Mouse (Mus musculus) heart, adult 2 months (tissue): Measurements from ENCODE around the gene Vmn1r107. TPM values are rescaled to one million over a fixed set of nuclear protein-coding genes. Genes with fewer than 3 reads are reported as not detected.
"Not testable (repeated sequence)": the region's sequence is repeated elsewhere in the genome, so short reads cannot be mapped to it uniquely, and the experiment has no call there.

Source experiments
- DNase-seq, 2 experiments: peaks; one replicate each; pipeline ENCODE4 v3.0.0; 2021
- H3K27ac ChIP-seq: fragments of 200-600 bp; 2 replicates; pipeline ENCODE4 v1.8.1; 2022
- H3K27me3 ChIP-seq: fragments of 200-500 bp; 2 replicates; pipeline ENCODE4 v1.6.1; 2012; ENCODE audit warnings: mild to moderate bottlenecking, low read length, inconsistent platforms, mixed read lengths; ENCODE audit not compliant: control insufficient read depth, insufficient read depth
- H3K36me3 ChIP-seq: fragments of 200-500 bp; 2 replicates; pipeline ENCODE4 v1.6.1; 2012; ENCODE audit warnings: low read length, inconsistent platforms; ENCODE audit not compliant: control insufficient read depth, insufficient read depth
- H3K4me1 ChIP-seq: fragments of 200-500 bp; 2 replicates; pipeline ENCODE4 v1.6.1; 2011; ENCODE audit warnings: low read length; ENCODE audit not compliant: control insufficient read depth, insufficient read depth
- H3K4me3 ChIP-seq: fragments of 200-600 bp; 2 replicates; pipeline ENCODE4 v1.8.1; 2022
- H3K79me2 ChIP-seq: fragments of 200-500 bp; replicated peaks from 2 replicates; pipeline ENCODE4 v1.6.1; 2012; ENCODE audit warnings: mild to moderate bottlenecking, inconsistent platforms, low read length, moderate library complexity, mixed read lengths; ENCODE audit not compliant: control insufficient read depth, insufficient read depth
- H3K9ac ChIP-seq: fragments of 200-500 bp; 2 replicates; pipeline ENCODE4 v1.6.1; 2012; ENCODE audit warnings: low read depth, mild to moderate bottlenecking, control low read depth, inconsistent platforms, low read length, mixed read lengths
- WGBS: fragments of 180-500 bp; shearing (Covaris S2); methylation state at CpG from one replicate; pipeline ENCODE4 v1.1.7; 2018; 5-methylcytosine and 5-hydroxymethylcytosine counted together
- intact Hi-C: fragments of 180-260 bp; cut with DNase I; formaldehyde crosslinking; loops from one replicate; pipeline ENCODE4 v1.15.1; 2025
- long read RNA-seq: library from polyadenylated mRNA; stranded (forward); transcript quantifications from one replicate; pipeline ENCODE4 v2.0.0, GENCODE M21; 2021
- polyA plus RNA-seq: library from polyadenylated mRNA; depleted of rRNA; stranded (reverse); fragments of >200 nt; gene quantifications from 2 replicates; pipeline ENCODE4 v1.2.3, GENCODE M21; 2012; rRNA removed
- total RNA-seq, 2 experiments: library from RNA; stranded (reverse); gene quantifications; 2 replicates each; pipeline ENCODE4 v1.2.3; 2021

Vmn1r107 gene
- total RNA-seq (not detected), polyA plus RNA-seq (not detected in 2 replicates)
- long read RNA-seq: 0 reads

DNA sequence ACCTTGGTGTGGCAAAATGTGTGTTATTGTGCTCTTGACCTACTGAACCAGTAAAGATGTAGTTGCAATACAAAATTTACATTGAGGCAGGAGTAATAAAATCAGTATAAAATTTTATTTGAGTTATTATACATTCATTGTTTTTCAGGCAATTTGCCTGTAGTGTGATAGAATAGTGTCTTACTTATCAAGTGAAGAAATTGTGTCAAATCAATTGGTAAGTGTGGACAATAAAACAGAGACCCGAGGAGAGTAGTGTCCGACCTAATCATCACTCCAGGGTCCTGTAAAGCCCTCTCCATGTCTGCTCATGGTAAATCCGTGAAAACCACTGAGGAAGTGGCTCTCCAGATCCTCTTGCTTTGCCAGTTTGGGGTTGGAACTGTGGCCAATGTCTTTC lies at the start of gene Vmn1r107:
Gene Vmn1r107, plus strand, starts transcription at position 301 of the 400 bp plus-strand sequence.
- H3K36me3 ChIP-seq, H3K4me1 ChIP-seq, H3K4me3 ChIP-seq, DNase-seq, H3K27ac ChIP-seq, H3K27me3 ChIP-seq, H3K9ac ChIP-seq, H3K79me2 ChIP-seq, intact Hi-C loops: not testable (repeated sequence)
- WGBS: no CpG with 5 or more reads among the region's 3 CpGs

DNA sequence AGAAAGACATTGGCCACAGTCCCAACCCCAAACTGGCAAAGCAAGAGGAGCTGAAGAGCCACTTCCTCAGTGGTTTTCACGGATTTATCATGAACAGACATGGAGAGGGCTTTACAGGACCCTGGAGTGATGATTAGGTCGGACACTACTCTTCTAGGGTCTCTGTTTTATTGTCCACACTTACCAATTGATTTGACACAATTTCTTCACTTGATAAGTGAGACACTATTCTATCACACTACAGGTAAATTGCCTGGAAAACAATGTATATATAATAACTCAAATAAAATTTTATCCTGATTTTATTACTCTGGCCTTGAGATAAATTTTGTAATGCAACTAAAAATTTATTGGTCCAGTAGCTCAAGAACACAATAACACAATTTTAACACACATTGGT lies 34.4 kb downstream of the Vmn1r107 start, which contains the start of gene Vmn1r111:
Gene Vmn1r111, minus strand, starts transcription at position 101 of the 400 bp plus-strand sequence.
- H3K27me3 ChIP-seq, H3K27ac ChIP-seq, H3K4me1 ChIP-seq, H3K4me3 ChIP-seq, H3K36me3 ChIP-seq, H3K79me2 ChIP-seq, DNase-seq, intact Hi-C loops, H3K9ac ChIP-seq: not testable (repeated sequence)
- WGBS: no CpG with 5 or more reads among the region's 2 CpGs

Other genes with a start within 250 kb of the Vmn1r107 start
- gene Vmn1r101, start 226.3 kb upstream of the Vmn1r107 start, total RNA-seq: not detected
- not detected in 2 replicates for gene Vmn1r101, start 226.3 kb upstream of the Vmn1r107 start, polyA plus RNA-seq
- gene Gm10670, start 194.0 kb upstream of the Vmn1r107 start, total RNA-seq: not detected
- gene Gm10670, start 194.0 kb upstream of the Vmn1r107 start, polyA plus RNA-seq: not detected in 2 replicates
- gene Vmn1r103, start 158.4 kb upstream of the Vmn1r107 start, total RNA-seq: not detected
- not detected in 2 replicates for gene Vmn1r103, start 158.4 kb upstream of the Vmn1r107 start, polyA plus RNA-seq
- gene Vmn1r104, start 135.1 kb upstream of the Vmn1r107 start, total RNA-seq: not detected
- gene Vmn1r104, start 135.1 kb upstream of the Vmn1r107 start, polyA plus RNA-seq: not detected in 2 replicates
- not detected for gene Gm5726, start 123.2 kb upstream of the Vmn1r107 start, total RNA-seq
- not detected in 2 replicates for gene Gm5726, start 123.2 kb upstream of the Vmn1r107 start, polyA plus RNA-seq
- not detected for gene Gm4141, start 92.7 kb upstream of the Vmn1r107 start, total RNA-seq
- not detected in 2 replicates for gene Gm4141, start 92.7 kb upstream of the Vmn1r107 start, polyA plus RNA-seq
- gene Gm4513, start 69.9 kb upstream of the Vmn1r107 start, total RNA-seq: not detected
- gene Gm4513, start 69.9 kb upstream of the Vmn1r107 start, polyA plus RNA-seq: not detected in 2 replicates
- gene Vmn1r111, start 34.3 kb downstream of the Vmn1r107 start, total RNA-seq: not detected
- not detected in 2 replicates for gene Vmn1r111, start 34.3 kb downstream of the Vmn1r107 start, polyA plus RNA-seq
- gene Gm10668, start 61.7 kb downstream of the Vmn1r107 start, total RNA-seq: not detected
- not detected in 2 replicates for gene Gm10668, start 61.7 kb downstream of the Vmn1r107 start, polyA plus RNA-seq
- not detected for gene Vmn1r112, start 102.3 kb downstream of the Vmn1r107 start, total RNA-seq
- not detected in 2 replicates for gene Vmn1r112, start 102.3 kb downstream of the Vmn1r107 start, polyA plus RNA-seq
- gene Vmn1r113, start 118.4 kb downstream of the Vmn1r107 start, total RNA-seq: not detected
- gene Vmn1r113, start 118.4 kb downstream of the Vmn1r107 start, polyA plus RNA-seq: not detected in 2 replicates
- not detected for gene Vmn1r114, start 143.3 kb downstream of the Vmn1r107 start, total RNA-seq
- not detected in 2 replicates for gene Vmn1r114, start 143.3 kb downstream of the Vmn1r107 start, polyA plus RNA-seq
- not detected for gene Vmn1r115, start 176.1 kb downstream of the Vmn1r107 start, total RNA-seq
- not detected in 2 replicates for gene Vmn1r115, start 176.1 kb downstream of the Vmn1r107 start, polyA plus RNA-seq
- not detected for gene Vmn1r116, start 203.3 kb downstream of the Vmn1r107 start, total RNA-seq
- gene Vmn1r116, start 203.3 kb downstream of the Vmn1r107 start, polyA plus RNA-seq: not detected in 2 replicates
- not detected for gene Vmn1r117, start 215.2 kb downstream of the Vmn1r107 start, total RNA-seq
- not detected in 2 replicates for gene Vmn1r117, start 215.2 kb downstream of the Vmn1r107 start, polyA plus RNA-seq
- not detected for gene Vmn1r118, start 243.4 kb downstream of the Vmn1r107 start, total RNA-seq
- gene Vmn1r118, start 243.4 kb downstream of the Vmn1r107 start, polyA plus RNA-seq: not detected in 2 replicates